ENCODE assay signal across 8 mouse cellular contexts in genomic region chrX:166479365-166479983, GRCm38 (mm10). TPM values are rescaled to one million over a fixed set of nuclear protein-coding genes. Genes with fewer than 3 reads are reported as not detected.
DNase-seq lines count a peak whose midpoint lies in the region; ATAC-seq and TF ChIP-seq lines count a peak whose summit lies in the region.

TSS of gene Rab9 (minus strand) at chrX:166479867.

- H3K4me2 ChIP-seq in kidney, embryonic 15.5 days = peak within 1 kb of the TSS; percentile 59
- H3K4me2 ChIP-seq in myocyte (ENCODE audit: low read depth) = peak within 1 kb of the TSS; percentile 66

- WGBS in heart, embryonic 10.5 days = 14% methylated on average over 39 of the region's 41 CpGs
- WGBS in kidney, embryonic 15.5 days = 18% methylated on average over 41 of the region's 41 CpGs
- WGBS in liver, adult 2 months = under 1% methylated on average over 40 of the region's 41 CpGs

- peak within 1 kb of the TSS; percentile 62 for H3K9ac ChIP-seq in kidney, embryonic 15.5 days
- peak within 1 kb of the TSS; percentile 89 for H3K9ac ChIP-seq in liver, adult 2 months (ENCODE audit: low read depth, low read length)

- peaks cover 12% of the 10 kb centered on the region for H3K4me1 ChIP-seq in bone marrow macrophage, adult 2 months (ENCODE audit: control insufficient read depth, insufficient read depth, low read length)
- H3K4me1 ChIP-seq in embryonic fibroblast, embryonic 13.5 days (ENCODE audit: control insufficient read depth, insufficient read depth, low read length) = no peaks in the 10 kb centered on the region; the same call in 1 of the 2 replicates
- H3K4me1 ChIP-seq in heart, embryonic 10.5 days = no peaks in the 10 kb centered on the region
- H3K4me1 ChIP-seq in kidney, embryonic 15.5 days = peaks cover 7% of the 10 kb centered on the region; the same call in 1 of the 2 replicates
- peaks cover 17% of the 10 kb centered on the region for H3K4me1 ChIP-seq in liver, adult 2 months (ENCODE audit: control insufficient read depth, insufficient read depth, low read length)

- H3K27me3 ChIP-seq in heart, embryonic 10.5 days (ENCODE audit: insufficient read depth, poor library complexity, severe bottlenecking) = no peaks in the 10 kb centered on the region
- peaks cover 18% of the 10 kb centered on the region; the same call in 1 of the 2 replicates for H3K27me3 ChIP-seq in kidney, embryonic 15.5 days
- no peaks in the 10 kb centered on the region for H3K27me3 ChIP-seq in liver, adult 2 months (ENCODE audit: control insufficient read depth, insufficient read depth, low read length)
- H3K27me3 ChIP-seq in myocyte (ENCODE audit: control insufficient read depth, insufficient read depth, insufficient read length) = no peaks in the 10 kb centered on the region
- no peaks in the 10 kb centered on the region for H3K27me3 ChIP-seq in splenic B cell, adult 2 months (ENCODE audit: control insufficient read depth, insufficient read depth, low read length, poor library complexity, severe bottlenecking)

- peak within 1 kb of the TSS; percentile 12 for H3ac ChIP-seq in myocyte (ENCODE audit: control insufficient read depth, insufficient read length)

- no peaks in the 10 kb centered on the region for H3K9me3 ChIP-seq in heart, embryonic 10.5 days
- no peaks in the 10 kb centered on the region for H3K9me3 ChIP-seq in kidney, embryonic 15.5 days (replicated peaks)

- peak; percentile 92 for DNase-seq in A20 (ENCODE audit: low read depth, low spot score)
- DNase-seq in heart, embryonic 10.5 days (ENCODE audit: low spot score) = peak; percentile 96
- DNase-seq in liver, adult 2 months (ENCODE audit: extremely low read depth, low read depth, low spot score) = peak; percentile 72
- DNase-seq in splenic B cell, adult 2 months (ENCODE audit: low read depth, low spot score) = peak; percentile 90

- H3K27ac ChIP-seq in bone marrow macrophage, adult 2 months (ENCODE audit: insufficient read depth, low read depth, low read length) = peak within 1 kb of the TSS; percentile 75
- H3K27ac ChIP-seq in embryonic fibroblast, embryonic 13.5 days (ENCODE audit: insufficient read depth, low read length) = peak within 1 kb of the TSS; percentile 89
- peak within 1 kb of the TSS; percentile 93 for H3K27ac ChIP-seq in heart, embryonic 10.5 days
- peak within 1 kb of the TSS; percentile 86 for H3K27ac ChIP-seq in kidney, embryonic 15.5 days
- H3K27ac ChIP-seq in liver, adult 2 months (replicated peaks; ENCODE audit: insufficient read depth, low read depth, low read length) = peak within 1 kb of the TSS; percentile 94

- peaks cover 14% of the 10 kb centered on the region; the same call in 1 of the 2 replicates for H3K79me2 ChIP-seq in liver, adult 2 months (ENCODE audit: control insufficient read depth, insufficient read depth, low read length)
- H3K79me2 ChIP-seq in myocyte (ENCODE audit: control insufficient read depth, insufficient read depth) = peaks cover 46% of the 10 kb centered on the region

- no peak for TF ChIP-seq POLR2A in bone marrow macrophage, adult 2 months (IDR thresholded peaks at IDR 0.05; ENCODE audit: borderline replicate concordance, low read depth, low read length)
- peak; percentile 75 for TF ChIP-seq POLR2A in embryonic fibroblast, embryonic 13.5 days (IDR thresholded peaks at IDR 0.05; ENCODE audit: low read depth, low read length)
- TF ChIP-seq POLR2A in liver, adult 2 months (IDR thresholded peaks at IDR 0.05; ENCODE audit: extremely low read depth, insufficient read depth, low read length) = peak; percentile 60; the same call in 1 of the 2 replicates
- TF ChIP-seq POLR2A in myocyte (IDR thresholded peaks at IDR 0.05; ENCODE audit: insufficient read length, low read depth) = peak; percentile 50

- TF ChIP-seq CTCF in bone marrow macrophage, adult 2 months (IDR thresholded peaks at IDR 0.05; ENCODE audit: low read depth, low read length) = no peak
- no peak for TF ChIP-seq CTCF in embryonic fibroblast, embryonic 13.5 days (IDR thresholded peaks at IDR 0.05; ENCODE audit: borderline replicate concordance, insufficient read depth, low read length)
- no peak for TF ChIP-seq CTCF in liver, adult 2 months (IDR thresholded peaks at IDR 0.05; ENCODE audit: low read depth, low read length)

- H3K4me3 ChIP-seq in bone marrow macrophage, adult 2 months (ENCODE audit: insufficient read depth, low read length) = peak within 1 kb of the TSS; percentile 99
- H3K4me3 ChIP-seq in embryonic fibroblast, embryonic 13.5 days (ENCODE audit: insufficient read depth, low read length) = peak within 1 kb of the TSS; percentile 90
- peak within 1 kb of the TSS; percentile 71 for H3K4me3 ChIP-seq in heart, embryonic 10.5 days
- H3K4me3 ChIP-seq in kidney, embryonic 15.5 days (replicated peaks) = peak within 1 kb of the TSS; percentile 63
- peak within 1 kb of the TSS; percentile 96 for H3K4me3 ChIP-seq in liver, adult 2 months (ENCODE audit: insufficient read depth, low read depth, low read length)
- H3K4me3 ChIP-seq in myocyte = peak within 1 kb of the TSS; percentile 69

- no peaks in the 10 kb centered on the region; the same call in 1 of the 2 replicates for H3K36me3 ChIP-seq in heart, embryonic 10.5 days
- H3K36me3 ChIP-seq in kidney, embryonic 15.5 days = peaks cover 11% of the 10 kb centered on the region; the same call in 1 of the 2 replicates
- H3K36me3 ChIP-seq in liver, adult 2 months (ENCODE audit: control insufficient read depth, insufficient read depth, low read length) = peaks cover 14% of the 10 kb centered on the region; the same call in 1 of the 2 replicates
- H3K36me3 ChIP-seq in myocyte (ENCODE audit: control insufficient read depth, insufficient read depth) = no peaks in the 10 kb centered on the region
- no peaks in the 10 kb centered on the region for H3K36me3 ChIP-seq in splenic B cell, adult 2 months (ENCODE audit: control insufficient read depth, insufficient read depth, low read length, poor library complexity, severe bottlenecking)

- peak; percentile 98 for ATAC-seq in kidney, embryonic 15.5 days (replicated peaks; ENCODE audit: low FRiP score)

TF ChIP-seq in myocyte, 11 proteins besides CTCF, POLR2A, EP300 and RAD21:
- peak; percentile 42 for TF ChIP-seq POLR2AphosphoS2 (IDR thresholded peaks at IDR 0.05; ENCODE audit: insufficient read length, low read depth)
- TF ChIP-seq MYOG (IDR thresholded peaks at IDR 0.05; ENCODE audit: control insufficient read depth in 1 of 3, insufficient read depth in 1 of 3, insufficient read length in 2 of 3, low read depth in 2 of 3) = no peak

RNA-seq across cellular contexts. Expression of gene Rab9, which starts in this region (rescaled TPM):
- 68.3 and 75.3 TPM in 2 replicates for polyA plus RNA-seq in bone marrow macrophage, adult 2 months (2012; ENCODE audit: insufficient read depth, insufficient read length, missing spikeins)
- 42.5 and 62.6 TPM in 2 replicates for polyA plus RNA-seq in embryonic fibroblast, embryonic 13.5 days (2011; ENCODE audit: insufficient read length, low read depth, missing spikeins)
- 33.4 and 38.7 TPM in 2 replicates for polyA plus RNA-seq in heart, embryonic 10.5 days (2016; fragmentation: Nextera tagmentation; extraction: Ambion mirVana)
- polyA plus RNA-seq in kidney, embryonic 15.5 days (2015; fragmentation: Nextera tagmentation; extraction: Ambion mirVana) = 48.3 and 54.8 TPM in 2 replicates
- total RNA-seq in liver, adult 2 months (2014; rRNA removed) = 63.4 and 65.5 TPM in 2 replicates
- 11.6 and 13.0 TPM in 2 replicates for polyA plus RNA-seq in liver, adult 2 months (2012; rRNA removed)
- polyA plus RNA-seq in myocyte (2012; fragmentation: generic; extraction: Trizol) = 20.8 TPM

Comparison
In these comparisons a context has a peak if more than half of its experiments do, and no peak if none do; other contexts are left out.
1. Peak in every context shown above with its lines: DNase-seq, ATAC-seq, H3K4me3 ChIP-seq and H3K27ac ChIP-seq.